Mouse (Mus musculus) olfactory bulb, adult 2 months (tissue): ENCODE measurements around the gene 2900026A02Rik.

ENCODE experiments used
- CTCF ChIP-seq: fragments of 200-500 bp; IDR thresholded peaks from 2 replicates; pipeline ENCODE4 v1.5.1; 2012; ENCODE audit warnings: low read depth, mild to moderate bottlenecking, low read length, moderate library complexity; ENCODE audit not compliant: insufficient read depth
- POLR2A ChIP-seq: fragments of 200-500 bp; IDR thresholded peaks from 2 replicates; pipeline ENCODE4 v1.6.1; 2012; ENCODE audit warnings: mild to moderate bottlenecking, low read depth, low read length, moderate library complexity; ENCODE audit not compliant: insufficient read depth

DNA sequence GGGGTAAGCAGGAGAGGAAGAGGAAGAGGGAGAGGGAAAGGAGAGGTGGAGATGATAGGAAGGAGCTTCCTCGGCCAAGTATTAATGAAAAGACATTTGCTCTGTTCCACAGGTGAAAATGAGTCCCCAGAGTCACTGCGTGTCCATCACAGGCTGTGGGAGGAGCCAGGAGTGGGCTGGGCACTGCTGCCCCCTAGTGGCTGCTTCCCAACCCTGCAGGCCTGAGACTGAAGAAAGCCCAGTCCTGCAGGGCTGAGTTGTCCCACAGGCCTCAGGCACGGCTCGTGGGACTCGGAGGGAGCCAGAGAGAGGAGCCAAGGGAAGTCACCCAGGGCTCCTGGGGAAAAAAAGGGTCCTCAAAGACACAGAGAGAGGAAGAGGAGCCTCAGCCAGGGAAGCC lies 47.7 kb downstream of the 2900026A02Rik start:
- TF ChIP-seq CTCF = peak; percentile 89
- no peak for TF ChIP-seq POLR2A
